Mouse (Mus musculus) embryonic facial prominence, embryonic 14.5 days (tissue): ENCODE results near the gene Rbpj. TPM values are rescaled to one million over a fixed set of nuclear protein-coding genes. Genes with fewer than 3 reads are reported as not detected.

Source experiments
- ATAC-seq: fragments of 200-750 bp; cut with Nextera tagmentation; 2 replicates; pipeline ENCODE4 v1.8.0; 2017; ENCODE audit warnings: low read depth, moderate number of reproducible peaks, moderate TSS enrichment
- DNase-seq: peaks from one replicate; pipeline ENCODE4 v3.0.0-alpha.2; 2015; ENCODE audit warnings: low spot score
- H3K27ac ChIP-seq: fragments of 300-500 bp; sonication (generic); replicated peaks from 2 replicates; pipeline ENCODE4 v1.5.1; 2014; ENCODE audit warnings: low read depth, mild to moderate bottlenecking, low read length, moderate library complexity
- H3K27me3 ChIP-seq: fragments of 300-500 bp; sonication (generic); replicated peaks from 2 replicates; pipeline ENCODE4 v1.6.1; 2014; ENCODE audit warnings: low read length; ENCODE audit not compliant: control insufficient read depth, insufficient read depth
- H3K36me3 ChIP-seq: fragments of 300-500 bp; sonication (generic); 2 replicates; pipeline ENCODE4 v1.6.1; 2014; ENCODE audit warnings: low read length, mixed read lengths; ENCODE audit not compliant: control insufficient read depth, insufficient read depth
- H3K4me1 ChIP-seq: fragments of 300-500 bp; sonication (generic); 2 replicates; pipeline ENCODE4 v1.6.1; 2014; ENCODE audit warnings: antibody characterized with exemption, low read length; ENCODE audit not compliant: control insufficient read depth, insufficient read depth
- H3K4me2 ChIP-seq: fragments of 300-500 bp; sonication (generic); 2 replicates; pipeline ENCODE4 v1.6.1; 2014; ENCODE audit warnings: low read depth, mild to moderate bottlenecking, low read length, moderate library complexity, mixed read lengths
- H3K4me3 ChIP-seq: fragments of 300-500 bp; sonication (generic); 2 replicates; pipeline ENCODE4 v1.5.1; 2014; ENCODE audit warnings: low read depth, mild to moderate bottlenecking, low read length
- H3K9ac ChIP-seq: fragments of 300-500 bp; sonication (generic); 2 replicates; pipeline ENCODE4 v1.6.1; 2014; ENCODE audit warnings: low read depth, mild to moderate bottlenecking, low read length, moderate library complexity, mixed read lengths
- H3K9me3 ChIP-seq: fragments of 300-500 bp; sonication (generic); 2 replicates; pipeline ENCODE4 v1.6.1; 2016; ENCODE audit warnings: low read length; ENCODE audit not compliant: control insufficient read depth
- WGBS: fragments of 180-500 bp; shearing (Covaris S2); extraction: QIAGEN DNeasy Blood & Tissue Kit; methylation state at CpG from one replicate; pipeline ENCODE4 v1.1.7; 2014; 5-methylcytosine and 5-hydroxymethylcytosine counted together
- polyA plus RNA-seq: library from polyadenylated mRNA; unstranded; fragments of >200 nt; fragmentation: Nextera tagmentation; extraction: Ambion mirVana; gene quantifications from 2 replicates; pipeline ENCODE4 v1.2.1, GENCODE M21; 2014

Gene Rbpj
- polyA plus RNA-seq, 1 experiment from 2014 or later: 48.1 TPM

- no peaks in the 10 kb centered on the region for H3K4me1 ChIP-seq
- DNase-seq (no peak), ATAC-seq (no peak)
- no peaks in the 10 kb centered on the region for H3K36me3 ChIP-seq
- H3K9ac ChIP-seq: no peak overlapping the region
- no peaks in the 10 kb centered on the region for H3K9me3 ChIP-seq
- H3K27ac ChIP-seq: no peak overlapping the region
- no peak overlapping the region for H3K4me2 ChIP-seq
- 56% methylated on average over 3 of the region's 3 CpGs for WGBS
- H3K4me3 ChIP-seq: no peak overlapping the region
- no peaks in the 10 kb centered on the region for H3K27me3 ChIP-seq
Observed at GRCm38 (mm10) chr5:53438268-53438667, 27.7 kb upstream of the Rbpj start.

- Histone ChIP-seq H3K9ac (no peak overlapping the region), H3K9me3 (no peaks in the 10 kb centered on the region), H3K4me2 (no peak overlapping the region), H3K27ac (no peak overlapping the region), H3K27me3 (no peaks in the 10 kb centered on the region), H3K4me1 (no peaks in the 10 kb centered on the region), H3K36me3 (no peaks in the 10 kb centered on the region), H3K4me3 (no peak overlapping the region)
- WGBS: 74% methylated on average over 3 of the region's 3 CpGs
- DNase-seq (no peak), ATAC-seq (no peak)
Observed at GRCm38 (mm10) chr5:53439655-53440054, 26.3 kb upstream of the Rbpj start.

DNA sequence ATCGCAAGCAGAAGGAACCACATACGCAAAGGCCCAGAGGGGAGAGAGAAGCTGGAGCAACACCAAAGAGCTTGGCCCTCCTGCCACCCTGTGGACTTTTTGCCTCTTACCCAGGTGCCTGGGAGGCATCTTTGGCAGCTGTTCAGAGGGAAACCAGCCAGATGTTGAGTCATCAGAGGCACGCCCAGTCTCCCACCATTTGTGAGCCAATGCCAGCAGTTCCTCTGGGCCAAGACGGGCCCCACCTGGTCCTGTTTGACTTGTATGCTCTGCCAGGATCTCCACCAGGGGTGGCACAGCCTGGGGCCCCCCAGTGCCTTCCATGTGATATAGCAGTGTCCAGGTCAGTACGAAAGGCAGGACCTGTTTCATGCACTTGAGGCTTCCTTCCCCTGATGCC, 21.9 kb upstream of the Rbpj start:
- Histone ChIP-seq H3K27ac (no peak overlapping the region), H3K9ac (no peak overlapping the region), H3K9me3 (no peaks in the 10 kb centered on the region), H3K27me3 (no peaks in the 10 kb centered on the region), H3K4me1 (no peaks in the 10 kb centered on the region), H3K4me2 (no peak overlapping the region), H3K4me3 (no peak overlapping the region), H3K36me3 (no peaks in the 10 kb centered on the region)
- WGBS: 75% methylated on average over 5 of the region's 5 CpGs
- ATAC-seq (peak; percentile 41), DNase-seq (peak; percentile 29)

GRCm38 (mm10) chr5:53450945-53451344, 15.0 kb upstream of the Rbpj start:
- H3K4me3 ChIP-seq: no peak overlapping the region
- peak overlapping the region; percentile 55; the same call in 1 of the 2 replicates for H3K27ac ChIP-seq
- no peaks in the 10 kb centered on the region for H3K4me1 ChIP-seq
- H3K9ac ChIP-seq: no peak overlapping the region
- whole genome bisulfite sequencing: 49% methylated on average over 9 of the region's 9 CpGs
- DNase-seq: peak; percentile 72
- peak; percentile 60; the same call in 1 of the 2 replicates for ATAC-seq
- H3K36me3 ChIP-seq: no peaks in the 10 kb centered on the region
- H3K9me3 ChIP-seq: no peaks in the 10 kb centered on the region
- no peaks in the 10 kb centered on the region for H3K27me3 ChIP-seq
- no peak overlapping the region for H3K4me2 ChIP-seq

GRCm38 (mm10) chr5:53451829-53452228, 14.1 kb upstream of the Rbpj start:
- no peak for ATAC-seq
- H3K27ac ChIP-seq: no peak overlapping the region
- no peak overlapping the region for H3K9ac ChIP-seq
- H3K36me3 ChIP-seq: no peaks in the 10 kb centered on the region
- DNase-seq: no peak
- H3K4me1 ChIP-seq: no peaks in the 10 kb centered on the region
- no peaks in the 10 kb centered on the region for H3K9me3 ChIP-seq
- H3K4me3 ChIP-seq: no peak overlapping the region
- H3K27me3 ChIP-seq: no peaks in the 10 kb centered on the region
- no peak overlapping the region for H3K4me2 ChIP-seq
- WGBS: 92% methylated on average over 8 of the region's 8 CpGs

DNA sequence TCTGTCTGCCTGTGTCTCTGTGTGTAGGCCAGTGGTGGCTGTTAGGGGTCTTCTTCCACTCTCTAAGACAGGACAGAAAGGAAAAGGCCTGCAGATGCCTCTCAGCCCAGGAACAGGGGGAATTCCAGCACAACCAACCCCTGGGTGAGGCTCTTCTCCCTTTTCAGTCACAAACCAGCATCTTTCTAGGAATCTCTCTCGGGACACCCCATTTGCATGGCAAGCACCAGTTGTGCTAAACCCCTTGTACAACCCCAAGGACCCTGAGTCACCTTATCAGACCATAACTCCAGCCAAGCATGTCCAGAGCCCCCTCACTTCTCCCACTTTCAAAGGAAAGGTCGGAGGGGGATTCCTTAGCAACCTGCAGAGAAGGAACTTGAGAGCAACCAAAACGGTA, 13.0 kb upstream of the Rbpj start:
- DNase-seq: no peak
- no peaks in the 10 kb centered on the region for H3K4me1 ChIP-seq
- WGBS: 79% methylated on average over 3 of the region's 3 CpGs
- H3K9ac ChIP-seq: no peak overlapping the region
- H3K27me3 ChIP-seq: no peaks in the 10 kb centered on the region
- no peak overlapping the region for H3K4me2 ChIP-seq
- H3K9me3 ChIP-seq: no peaks in the 10 kb centered on the region
- no peaks in the 10 kb centered on the region for H3K36me3 ChIP-seq
- no peak overlapping the region for H3K27ac ChIP-seq
- no peak for ATAC-seq
- H3K4me3 ChIP-seq: no peak overlapping the region

- Histone ChIP-seq H3K4me1 (no peaks in the 10 kb centered on the region), H3K27me3 (no peaks in the 10 kb centered on the region), H3K36me3 (no peaks in the 10 kb centered on the region), H3K9me3 (no peaks in the 10 kb centered on the region), H3K4me2 (no peak overlapping the region), H3K27ac (no peak overlapping the region), H3K4me3 (no peak overlapping the region), H3K9ac (no peak overlapping the region)
- ATAC-seq (no peak), DNase-seq (no peak)
- 70% methylated on average over 9 of the region's 9 CpGs for WGBS
Observed at GRCm38 (mm10) chr5:53454706-53455105, 11.2 kb upstream of the Rbpj start.

- Histone ChIP-seq H3K9ac (no peak overlapping the region), H3K4me2 (no peak overlapping the region), H3K4me3 (no peak overlapping the region), H3K27ac (no peak overlapping the region), H3K4me1 (no peaks in the 10 kb centered on the region), H3K36me3 (no peaks in the 10 kb centered on the region), H3K27me3 (no peaks in the 10 kb centered on the region), H3K9me3 (no peaks in the 10 kb centered on the region)
- DNase-seq (no peak), ATAC-seq (no peak)
- WGBS: 89% methylated on average over 5 of the region's 5 CpGs
Observed at GRCm38 (mm10) chr5:53455459-53455858, 10.5 kb upstream of the Rbpj start.

DNA sequence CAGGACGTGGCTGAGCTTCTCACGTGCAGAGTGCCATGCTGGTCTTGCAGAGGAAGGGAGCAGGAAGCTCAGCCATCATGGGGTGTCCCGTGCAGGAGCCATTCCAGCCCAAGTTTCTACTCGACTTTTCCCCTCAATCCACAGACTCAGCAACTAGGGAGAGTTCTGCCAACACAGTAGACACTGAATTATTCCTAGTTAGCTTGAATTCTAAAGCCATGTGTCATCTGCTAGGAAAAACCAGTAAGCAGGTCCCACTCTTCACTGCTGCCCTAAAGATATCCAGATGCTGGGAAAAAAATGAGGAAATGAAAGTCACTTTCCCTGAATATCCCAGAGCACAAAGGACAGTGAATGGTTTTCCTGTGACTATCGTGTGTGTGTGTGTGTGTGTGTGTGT, 5.8 kb upstream of the Rbpj start:
- 58% methylated on average over 5 of the region's 5 CpGs for WGBS
- DNase-seq (no peak), ATAC-seq (no peak)
- Histone ChIP-seq H3K4me1 (no peaks in the 10 kb centered on the region), H3K36me3 (no peaks in the 10 kb centered on the region), H3K27me3 (no peaks in the 10 kb centered on the region), H3K4me3 (no peak overlapping the region), H3K4me2 (no peak overlapping the region), H3K9me3 (no peaks in the 10 kb centered on the region), H3K27ac (no peak overlapping the region), H3K9ac (no peak overlapping the region)
